Mouse (Mus musculus): ENCODE data around the gene Epdr1. TPM values are rescaled to one million over a fixed set of nuclear protein-coding genes. Genes with fewer than 3 reads are reported as not detected.

Gene Epdr1
- total RNA-seq, 1 experiment: 9.9 TPM

GRCm38 (mm10) chr13:19622573-19623227 lies 3.0 kb upstream of the Epdr1 start, which contains the start of gene Sfrp4:
Gene Sfrp4 (plus strand): TSS chr13:19623104.
- peak within 1 kb of the TSS; percentile 70 for H3K9ac ChIP-seq (ENCODE audit: insufficient read depth, low read depth, low read length, poor library complexity, severe bottlenecking)
- H3K9me3 ChIP-seq (ENCODE audit: control insufficient read depth, insufficient read depth, low read depth, low read length): no peaks in the 10 kb centered on the region
- no peak within 1 kb of the TSS for H3K27ac ChIP-seq (ENCODE audit: insufficient read depth, low read depth, low read length, poor library complexity, severe bottlenecking)
- peak within 1 kb of the TSS; percentile 48 to 73 for H3K4me3 ChIP-seq (ENCODE audit: insufficient read depth in 1 of 2, low read depth in 1 of 2, low read length in 2 of 2, poor library complexity in 1 of 2, severe bottlenecking in 1 of 2)
- TF ChIP-seq ZC3H11A (IDR thresholded peaks at IDR 0.05; ENCODE audit: borderline replicate concordance, low read depth, low read length): no peak
- TF ChIP-seq HCFC1 (IDR thresholded peaks at IDR 0.05; ENCODE audit: borderline replicate concordance, insufficient read depth, low read length): no peak
- no peak for TF ChIP-seq ZNF384 (IDR thresholded peaks at IDR 0.05; ENCODE audit: low read depth, low read length)
- TF ChIP-seq MAFK (IDR thresholded peaks at IDR 0.05; ENCODE audit: insufficient read depth, low read depth, low read length): no peak
- no peak for TF ChIP-seq CHD2 (IDR thresholded peaks at IDR 0.05; ENCODE audit: low read depth, low read length)
- in situ Hi-C loops (cut with MboI; ENCODE audit: low sequenced_read_pairs in 2 of 2, unreplicated experiment in 2 of 2): no loop called here
- H3K4me1 ChIP-seq (ENCODE audit: control insufficient read depth in 2 of 2, insufficient read depth in 2 of 2, low read length in 2 of 2, poor library complexity in 1 of 2): peaks cover 0 to 8% of the 10 kb centered on the region in 2 experiments; a peak in 2 of 4 replicates
- H3K36me3 ChIP-seq (ENCODE audit: control insufficient read depth, insufficient read depth, low read length, poor library complexity, severe bottlenecking): no peaks in the 10 kb centered on the region
- DNase-seq (ENCODE audit: low read depth, low spot score): peak; percentile 69

GRCm38 (mm10) chr13:19618841-19619215 lies 899 bp downstream of the Epdr1 start:
- peaks cover 0 to 6% of the 10 kb centered on the region in 2 experiments; a peak in 1 of 4 replicates for H3K4me1 ChIP-seq (ENCODE audit: control insufficient read depth in 2 of 2, insufficient read depth in 2 of 2, low read length in 2 of 2, poor library complexity in 1 of 2)
- no peak for TF ChIP-seq CHD2 (IDR thresholded peaks at IDR 0.05; ENCODE audit: low read depth, low read length)
- peak; percentile 96 for TF ChIP-seq MAFK (IDR thresholded peaks at IDR 0.05; ENCODE audit: insufficient read depth, low read depth, low read length)
- TF ChIP-seq ZC3H11A (IDR thresholded peaks at IDR 0.05; ENCODE audit: borderline replicate concordance, low read depth, low read length): no peak
- peak overlapping the region; percentile 69 to 82 for H3K4me3 ChIP-seq (ENCODE audit: insufficient read depth in 1 of 2, low read depth in 1 of 2, low read length in 2 of 2, poor library complexity in 1 of 2, severe bottlenecking in 1 of 2)
- peak overlapping the region; percentile 76 for H3K9ac ChIP-seq (ENCODE audit: insufficient read depth, low read depth, low read length, poor library complexity, severe bottlenecking)
- in situ Hi-C loops (cut with MboI; ENCODE audit: low sequenced_read_pairs in 2 of 2, unreplicated experiment in 2 of 2): no loop called here
- H3K36me3 ChIP-seq (ENCODE audit: control insufficient read depth, insufficient read depth, low read length, poor library complexity, severe bottlenecking): no peaks in the 10 kb centered on the region; the same call in 1 of the 2 replicates
- DNase-seq (ENCODE audit: low read depth, low spot score): no peak
- no peaks in the 10 kb centered on the region for H3K9me3 ChIP-seq (ENCODE audit: control insufficient read depth, insufficient read depth, low read depth, low read length)
- H3K27ac ChIP-seq (ENCODE audit: insufficient read depth, low read depth, low read length, poor library complexity, severe bottlenecking): no peak overlapping the region

DNA sequence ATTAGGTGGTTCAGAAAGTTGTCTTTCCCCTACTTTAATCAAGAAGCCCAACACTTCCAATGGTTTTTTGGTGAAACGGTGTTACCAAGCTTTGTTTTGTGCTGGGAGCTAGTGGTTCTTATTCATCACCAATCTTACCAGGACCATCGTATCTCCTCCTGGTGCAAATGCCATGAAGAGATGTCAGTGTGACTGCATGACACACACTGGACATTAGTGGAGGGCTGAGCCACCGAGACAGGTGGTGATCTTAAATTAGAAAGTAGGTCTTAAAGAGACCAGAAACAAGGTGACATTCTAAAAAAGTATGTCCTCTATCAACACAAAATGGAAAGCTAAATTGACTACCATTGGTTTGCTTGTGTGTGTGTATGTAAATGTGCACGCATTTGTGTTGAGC lies 1.6 kb downstream of the Epdr1 start:
- DNase-seq (ENCODE audit: low read depth, low spot score): no peak
- in situ Hi-C loops (cut with MboI; ENCODE audit: low sequenced_read_pairs in 2 of 2, unreplicated experiment in 2 of 2): no loop called here
- Histone ChIP-seq H3K4me3 (ENCODE audit: insufficient read depth in 1 of 2, low read depth in 1 of 2, low read length in 2 of 2, poor library complexity in 1 of 2, severe bottlenecking in 1 of 2) (no peak overlapping the region), H3K27ac (ENCODE audit: insufficient read depth, low read depth, low read length, poor library complexity, severe bottlenecking) (no peak overlapping the region), H3K9me3 (ENCODE audit: control insufficient read depth, insufficient read depth, low read depth, low read length) (no peaks in the 10 kb centered on the region), H3K4me1 (ENCODE audit: control insufficient read depth in 2 of 2, insufficient read depth in 2 of 2, low read length in 2 of 2, poor library complexity in 1 of 2) (peaks cover 0 to 3% of the 10 kb centered on the region in 2 experiments; a peak in 1 of 4 replicates), H3K9ac (ENCODE audit: insufficient read depth, low read depth, low read length, poor library complexity, severe bottlenecking) (no peak overlapping the region), H3K36me3 (ENCODE audit: control insufficient read depth, insufficient read depth, low read length, poor library complexity, severe bottlenecking) (no peaks in the 10 kb centered on the region; the same call in 1 of the 2 replicates)
- no peak for TF ChIP-seq CHD2 (IDR thresholded peaks at IDR 0.05; ENCODE audit: low read depth, low read length)
- no peak for TF ChIP-seq ZC3H11A (IDR thresholded peaks at IDR 0.05; ENCODE audit: borderline replicate concordance, low read depth, low read length)
- no peak for TF ChIP-seq MAFK (IDR thresholded peaks at IDR 0.05; ENCODE audit: insufficient read depth, low read depth, low read length)
- no peak for TF ChIP-seq ZNF384 (IDR thresholded peaks at IDR 0.05; ENCODE audit: low read depth, low read length)
- no peak for TF ChIP-seq HCFC1 (IDR thresholded peaks at IDR 0.05; ENCODE audit: borderline replicate concordance, insufficient read depth, low read length)

DNA sequence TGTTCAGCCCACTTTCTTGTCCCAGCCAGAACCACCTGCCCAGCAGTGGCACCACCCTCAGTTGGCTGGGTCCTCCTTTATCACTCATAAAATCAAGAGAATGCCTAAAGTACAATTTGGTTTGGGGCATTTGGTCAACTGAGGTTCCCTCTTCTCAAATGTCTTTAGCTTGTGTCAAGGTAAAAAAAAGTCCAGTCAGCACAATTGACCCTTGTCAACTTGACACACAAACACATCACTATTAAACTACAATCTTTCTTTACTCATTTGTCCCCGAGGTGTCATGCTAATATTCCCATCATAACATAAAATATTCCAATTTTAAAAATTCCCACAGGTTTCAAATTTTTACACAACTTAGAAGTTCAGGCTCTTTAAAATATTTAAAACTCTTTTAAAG lies 5.4 kb downstream of the Epdr1 start:
- no peaks in the 10 kb centered on the region; the same call in none of the 2 replicates for H3K36me3 ChIP-seq (ENCODE audit: control insufficient read depth, insufficient read depth, low read length, poor library complexity, severe bottlenecking)
- in situ Hi-C loops (cut with MboI; ENCODE audit: low sequenced_read_pairs in 2 of 2, unreplicated experiment in 2 of 2): no loop called here
- H3K9ac ChIP-seq (ENCODE audit: insufficient read depth, low read depth, low read length, poor library complexity, severe bottlenecking): no peak overlapping the region
- peaks cover 0 to 3% of the 10 kb centered on the region in 2 experiments; a peak in 1 of 4 replicates for H3K4me1 ChIP-seq (ENCODE audit: control insufficient read depth in 2 of 2, insufficient read depth in 2 of 2, low read length in 2 of 2, poor library complexity in 1 of 2)
- TF ChIP-seq CHD2 (IDR thresholded peaks at IDR 0.05; ENCODE audit: low read depth, low read length): no peak
- peak; percentile 70; the same call in 1 of the 2 replicates for TF ChIP-seq MAFK (IDR thresholded peaks at IDR 0.05; ENCODE audit: insufficient read depth, low read depth, low read length)
- TF ChIP-seq ZNF384 (IDR thresholded peaks at IDR 0.05; ENCODE audit: low read depth, low read length): no peak
- TF ChIP-seq ZC3H11A (IDR thresholded peaks at IDR 0.05; ENCODE audit: borderline replicate concordance, low read depth, low read length): no peak
- TF ChIP-seq HCFC1 (IDR thresholded peaks at IDR 0.05; ENCODE audit: borderline replicate concordance, insufficient read depth, low read length): no peak
- no peak overlapping the region for H3K27ac ChIP-seq (ENCODE audit: insufficient read depth, low read depth, low read length, poor library complexity, severe bottlenecking)
- no peaks in the 10 kb centered on the region for H3K9me3 ChIP-seq (ENCODE audit: control insufficient read depth, insufficient read depth, low read depth, low read length)
- no peak for DNase-seq (ENCODE audit: low read depth, low spot score)
- H3K4me3 ChIP-seq (ENCODE audit: insufficient read depth in 1 of 2, low read depth in 1 of 2, low read length in 2 of 2, poor library complexity in 1 of 2, severe bottlenecking in 1 of 2): no peak overlapping the region
